Mouse (Mus musculus) ovary, adult 2 months (tissue): Measurements from ENCODE around the gene Gm6337. TPM values are rescaled to one million over a fixed set of nuclear protein-coding genes. Genes with fewer than 3 reads are reported as not detected.

Experiments
- polyA plus RNA-seq: library from polyadenylated mRNA; depleted of rRNA; stranded (reverse); fragments of >200 nt; gene quantifications from 2 replicates; pipeline ENCODE4 v1.2.3, GENCODE M21; 2012; rRNA removed

Gene Gm6337
- not detected in 2 replicates for polyA plus RNA-seq

DNA sequence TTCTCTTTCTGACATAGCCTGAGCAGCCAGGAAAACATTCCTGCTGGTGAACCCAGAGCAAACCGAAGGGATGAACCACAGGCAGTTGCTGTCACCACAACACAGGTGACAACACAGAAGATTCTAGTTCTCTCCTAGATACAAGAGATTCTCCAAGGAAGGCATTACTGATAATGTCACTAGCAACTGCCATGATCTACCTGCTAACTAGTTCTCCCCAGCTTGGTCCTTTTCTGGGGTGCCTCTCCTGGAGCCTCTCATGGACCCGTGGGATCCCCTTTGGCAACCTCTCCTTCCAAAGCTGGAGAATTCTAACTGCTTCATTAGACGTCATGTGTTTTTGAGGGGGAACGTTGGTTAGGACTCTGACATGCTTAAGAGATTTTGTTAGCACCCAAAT lies at the start of gene Gm6337:
TSS of gene Gm6337 (minus strand) at position 101 of the 400 bp plus-strand sequence.

DNA sequence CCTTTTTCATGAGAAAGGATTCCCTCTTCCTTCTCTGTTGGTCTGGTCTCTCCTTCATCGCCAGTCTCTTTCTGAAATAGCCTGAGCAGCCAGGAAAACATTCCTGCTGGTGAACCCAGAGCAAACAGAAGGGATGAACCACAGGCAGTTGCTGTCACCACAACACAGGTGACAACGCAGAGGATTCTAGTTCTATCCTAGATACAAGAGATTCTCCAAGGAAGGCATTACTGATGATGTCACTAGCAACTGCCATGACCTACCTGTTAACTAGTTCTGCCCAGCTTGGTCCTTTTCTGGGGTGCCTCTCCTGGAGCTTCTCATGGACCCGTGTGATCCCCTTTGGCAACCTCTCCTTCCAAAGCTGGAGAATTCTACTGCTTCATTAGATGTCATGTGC lies 35.8 kb upstream of the Gm6337 start, which contains the start of gene Gm8206:
TSS of gene Gm8206 (minus strand) at position 101 of the 400 bp plus-strand sequence.

Other genes starting within 250 kb of the Gm6337 start
- gene Gm3424, start 227.9 kb downstream of the Gm6337 start, polyA plus RNA-seq: not detected in 2 replicates
- not detected in 2 replicates for gene Gm8237, start 177.9 kb downstream of the Gm6337 start, polyA plus RNA-seq
- not detected in 2 replicates for gene Gm3248, start 96.5 kb downstream of the Gm6337 start, polyA plus RNA-seq
- not detected in 2 replicates for gene Gm3453, start 79.1 kb downstream of the Gm6337 start, polyA plus RNA-seq
- gene Gm8206, start 35.7 kb upstream of the Gm6337 start, polyA plus RNA-seq: not detected in 2 replicates
- not detected in 2 replicates for gene Gm3468, start 50.4 kb upstream of the Gm6337 start, polyA plus RNA-seq
- gene Gm3476, start 67.5 kb upstream of the Gm6337 start, polyA plus RNA-seq: not detected in 2 replicates
- not detected in 2 replicates for gene Gm21560, start 161.0 kb upstream of the Gm6337 start, polyA plus RNA-seq
- 0.87 TPM in 1 of 2 replicates, not detected in the other for gene Gm3411, start 229.0 kb upstream of the Gm6337 start, polyA plus RNA-seq
- gene Gm21103, start 246.6 kb upstream of the Gm6337 start, polyA plus RNA-seq: not detected in 2 replicates